Mouse (Mus musculus) forebrain, embryonic 11.5 days (tissue): ENCODE measurements around the gene Pnpla5. TPM values are rescaled to one million over a fixed set of nuclear protein-coding genes. Genes with fewer than 3 reads are reported as not detected.

Source experiments
- ATAC-seq: fragments of 200-750 bp; cut with Nextera tagmentation; replicated peaks from 2 replicates; pipeline ENCODE4 v1.8.0; 2017; ENCODE audit warnings: moderate TSS enrichment; ENCODE audit not compliant: low FRiP score
- DNase-seq: peaks from one replicate; pipeline ENCODE4 v3.0.0-alpha.2; 2017; ENCODE audit warnings: low spot score
- H3K27ac ChIP-seq: fragments of 300-500 bp; sonication (generic); 2 replicates; pipeline ENCODE4 v1.5.1; 2014; ENCODE audit warnings: low read depth, low read length
- H3K27me3 ChIP-seq: fragments of 300-500 bp; sonication (generic); 2 replicates; pipeline ENCODE4 v1.6.1; 2014; ENCODE audit warnings: mild to moderate bottlenecking, low read length, mixed read lengths; ENCODE audit not compliant: control insufficient read depth, insufficient read depth
- H3K36me3 ChIP-seq: fragments of 300-500 bp; sonication (generic); 2 replicates; pipeline ENCODE4 v1.6.1; 2014; ENCODE audit warnings: mild to moderate bottlenecking, low read length, moderate library complexity, mixed read lengths; ENCODE audit not compliant: control insufficient read depth, insufficient read depth
- H3K4me1 ChIP-seq: fragments of 300-500 bp; sonication (generic); replicated peaks from 2 replicates; pipeline ENCODE4 v1.6.1; 2014; ENCODE audit warnings: low read length, mixed read lengths; ENCODE audit not compliant: control insufficient read depth, insufficient read depth
- H3K4me2 ChIP-seq: fragments of 300-500 bp; sonication (generic); 2 replicates; pipeline ENCODE4 v1.6.1; 2014; ENCODE audit warnings: low read depth, mild to moderate bottlenecking, low read length, moderate library complexity, mixed read lengths; ENCODE audit not compliant: severe bottlenecking
- H3K4me3 ChIP-seq: fragments of 300-500 bp; sonication (generic); 2 replicates; pipeline ENCODE4 v1.5.1; 2014; ENCODE audit warnings: low read depth, low read length
- H3K9ac ChIP-seq: fragments of 300-500 bp; sonication (generic); 2 replicates; pipeline ENCODE4 v1.6.1; 2014; ENCODE audit warnings: low read length
- H3K9me3 ChIP-seq: fragments of 300-500 bp; sonication (generic); 2 replicates; pipeline ENCODE4 v1.6.1; 2016; ENCODE audit warnings: low read length, mixed read lengths; ENCODE audit not compliant: control insufficient read depth
- WGBS: fragments of 180-500 bp; shearing (Covaris S2); extraction: QIAGEN DNeasy Blood & Tissue Kit; methylation state at CpG from one replicate; pipeline ENCODE4 v1.1.7; 2014; 5-methylcytosine and 5-hydroxymethylcytosine counted together
- polyA plus RNA-seq: library from polyadenylated mRNA; unstranded; fragments of >200 nt; fragmentation: Nextera tagmentation; extraction: Ambion mirVana; gene quantifications from 2 replicates; pipeline ENCODE4 v1.2.1, GENCODE M21; 2014

Gene Pnpla5
- polyA plus RNA-seq, 1 experiment from 2014 or later, result not detected

DNA sequence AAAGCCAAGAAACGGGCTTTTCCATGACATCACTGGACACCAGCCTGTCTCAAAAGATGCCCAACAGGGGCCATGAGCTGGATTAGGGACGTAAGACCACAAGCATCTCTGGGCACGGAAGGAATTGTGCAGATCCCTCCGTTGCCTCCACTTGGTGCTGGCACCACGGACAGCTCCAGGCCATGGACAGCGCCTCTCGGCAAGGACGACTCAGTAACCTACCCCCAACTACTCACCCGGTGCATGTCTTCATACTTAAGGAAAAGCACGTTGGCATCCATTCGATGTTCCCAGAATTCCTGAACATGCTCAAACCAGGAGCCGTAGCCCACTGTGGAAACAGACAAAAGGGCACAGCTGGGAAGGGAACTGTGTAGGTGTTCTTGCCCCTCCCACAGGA, 36.6 kb downstream of the Pnpla5 start:
- no peaks in the 10 kb centered on the region for H3K4me1 ChIP-seq
- H3K9me3 ChIP-seq, result no peaks in the 10 kb centered on the region
- WGBS, result 44% methylated on average over 12 of the region's 12 CpGs
- H3K4me2 ChIP-seq, result no peak overlapping the region
- no peak overlapping the region for H3K9ac ChIP-seq
- H3K27me3 ChIP-seq, result no peaks in the 10 kb centered on the region
- no peak overlapping the region for H3K4me3 ChIP-seq
- ATAC-seq (no peak), DNase-seq (no peak)
- H3K27ac ChIP-seq, result no peak overlapping the region
- H3K36me3 ChIP-seq, result no peaks in the 10 kb centered on the region

DNA sequence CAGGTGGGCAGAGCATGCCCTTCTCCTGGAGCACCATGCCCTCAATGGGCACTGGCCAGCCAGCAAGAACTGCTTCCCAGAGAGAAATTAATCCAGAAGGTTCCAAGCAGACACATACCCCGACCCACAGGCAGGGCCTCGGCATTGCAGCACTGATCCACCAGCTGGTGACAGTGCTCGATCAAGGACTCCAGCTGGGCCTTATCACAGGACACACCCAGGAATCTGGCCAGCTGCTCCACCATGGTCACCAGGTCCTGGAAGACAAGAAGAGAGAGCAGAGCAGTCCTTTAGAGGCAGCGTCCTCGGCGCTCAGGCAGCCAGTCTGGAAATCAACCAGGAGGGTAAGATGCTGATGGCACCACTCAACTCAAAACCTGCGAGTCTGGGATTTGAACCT, 42.9 kb downstream of the Pnpla5 start:
- H3K9ac ChIP-seq, result no peak overlapping the region
- H3K4me3 ChIP-seq, result no peak overlapping the region
- ATAC-seq (no peak), DNase-seq (no peak)
- no peaks in the 10 kb centered on the region for H3K4me1 ChIP-seq
- H3K36me3 ChIP-seq, result no peaks in the 10 kb centered on the region
- WGBS, result 86% methylated on average over 7 of the region's 7 CpGs
- H3K27me3 ChIP-seq, result no peaks in the 10 kb centered on the region
- H3K4me2 ChIP-seq, result no peak overlapping the region
- H3K9me3 ChIP-seq, result no peaks in the 10 kb centered on the region
- H3K27ac ChIP-seq, result no peak overlapping the region

DNA sequence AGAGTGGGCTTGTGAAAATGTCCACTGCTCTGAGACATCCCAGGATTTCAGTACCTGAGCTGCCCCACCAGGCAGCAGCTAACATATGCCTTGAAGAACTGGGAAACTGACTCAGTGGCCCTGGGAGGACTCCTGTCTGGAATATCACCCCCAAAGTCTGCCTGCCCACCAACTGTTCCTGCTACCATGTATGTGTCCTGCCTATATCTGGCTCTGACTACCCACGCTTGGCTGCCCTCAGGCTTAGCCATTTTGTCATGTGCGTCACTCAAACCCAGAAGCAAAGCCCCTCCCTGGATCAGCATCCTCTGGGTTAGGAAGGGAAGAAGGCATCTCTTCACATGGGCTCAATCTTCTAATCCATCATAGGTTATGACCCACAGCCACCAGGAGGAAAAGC, 43.5 kb downstream of the Pnpla5 start:
- Histone ChIP-seq H3K9me3 (no peaks in the 10 kb centered on the region), H3K9ac (no peak overlapping the region), H3K27me3 (0 out of 2 replicates have a peak, but pooled peaks cover 2% of the 10 kb centered on the region), H3K4me3 (no peak overlapping the region), H3K36me3 (no peaks in the 10 kb centered on the region), H3K27ac (no peak overlapping the region), H3K4me2 (no peak overlapping the region), H3K4me1 (peaks cover 3% of the 10 kb centered on the region)
- DNase-seq (no peak), ATAC-seq (no peak)
- WGBS, result 85% methylated on average over 2 of the region's 2 CpGs

DNA sequence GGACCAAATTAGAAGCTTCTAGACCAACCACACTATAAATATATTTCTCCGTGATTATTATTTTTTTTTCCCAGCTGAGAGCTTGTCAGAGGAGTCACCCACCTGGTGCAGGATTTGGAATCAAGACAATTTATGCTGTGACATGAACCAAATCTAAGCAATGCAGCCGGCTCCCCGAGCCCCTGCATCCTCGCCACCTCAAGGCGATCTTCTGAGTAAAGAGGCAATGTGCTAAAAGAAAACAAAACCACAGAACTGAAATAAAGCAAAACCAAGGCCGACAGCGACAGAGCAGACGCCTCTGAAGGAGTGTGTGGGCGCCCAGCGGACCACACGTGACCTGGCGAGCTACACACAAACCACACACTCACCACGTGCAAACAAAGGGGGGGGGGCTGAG, 44.3 kb downstream of the Pnpla5 start:
- WGBS, result 86% methylated on average over 13 of the region's 13 CpGs
- Histone ChIP-seq H3K9ac (no peak overlapping the region), H3K9me3 (no peaks in the 10 kb centered on the region), H3K4me2 (no peak overlapping the region), H3K36me3 (no peaks in the 10 kb centered on the region), H3K4me1 (peaks cover 5% of the 10 kb centered on the region), H3K27ac (no peak overlapping the region), H3K4me3 (no peak overlapping the region), H3K27me3 (0 out of 2 replicates have a peak, but pooled peaks cover 2% of the 10 kb centered on the region)
- no peak for DNase-seq
- ATAC-seq, result no peak

DNA sequence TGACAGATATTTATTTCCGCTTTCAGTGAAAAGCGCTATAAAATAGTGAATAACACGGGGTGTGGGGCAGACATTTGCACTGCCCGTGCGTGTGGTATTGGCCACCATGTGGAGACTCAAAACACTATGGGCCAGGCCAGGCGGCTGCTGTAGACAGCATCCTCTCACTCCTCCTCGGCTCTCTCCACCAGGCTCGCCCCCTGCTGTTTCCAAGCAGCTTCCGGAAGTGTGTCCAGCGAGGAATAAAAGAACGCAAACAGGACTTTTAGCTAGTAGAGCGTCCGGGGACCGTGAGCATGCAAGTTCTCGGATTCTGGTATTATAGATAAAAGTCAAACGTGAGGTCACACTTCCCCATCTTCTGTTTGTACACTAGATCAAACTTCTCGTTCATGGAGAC, 45.8 kb downstream of the Pnpla5 start:
- Histone ChIP-seq H3K9ac (no peak overlapping the region), H3K4me2 (no peak overlapping the region), H3K9me3 (no peaks in the 10 kb centered on the region), H3K27ac (no peak overlapping the region), H3K4me1 (peaks cover 5% of the 10 kb centered on the region), H3K27me3 (peaks cover 5% of the 10 kb centered on the region; the same call in 1 of the 2 replicates), H3K36me3 (no peaks in the 10 kb centered on the region), H3K4me3 (no peak overlapping the region)
- DNase-seq, result no peak
- WGBS, result 61% methylated on average over 17 of the region's 17 CpGs
- no peak for ATAC-seq

DNA sequence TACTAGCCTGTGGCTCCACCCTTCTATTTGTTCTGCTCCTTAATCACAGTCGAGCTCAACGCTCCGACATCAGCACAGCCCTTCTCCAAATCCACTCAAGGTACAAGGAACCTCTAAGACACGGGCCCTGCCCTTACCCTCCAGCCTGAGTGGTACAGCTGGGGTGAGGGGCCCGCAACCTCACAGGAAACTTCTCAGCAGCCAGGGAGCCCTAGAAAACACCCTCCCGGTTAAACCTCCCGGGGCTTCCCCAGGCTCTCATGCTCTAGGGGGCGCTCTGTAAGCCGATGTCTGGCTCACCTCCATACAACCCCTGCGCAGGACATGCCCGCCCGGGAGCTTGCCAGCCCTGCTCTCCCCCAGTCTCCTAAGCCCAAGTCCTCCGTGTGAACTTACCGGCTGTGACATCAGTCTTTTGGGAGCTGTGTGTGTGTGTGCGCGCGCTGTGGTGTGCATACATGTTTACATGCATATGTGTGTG, 48.2 kb downstream of the Pnpla5 start:
- Histone ChIP-seq H3K9ac (no peak overlapping the region), H3K27me3 (peaks cover 7% of the 10 kb centered on the region; the same call in 1 of the 2 replicates), H3K27ac (no peak overlapping the region), H3K36me3 (no peaks in the 10 kb centered on the region), H3K4me1 (peaks cover 5% of the 10 kb centered on the region), H3K9me3 (no peaks in the 10 kb centered on the region), H3K4me3 (peak overlapping the region; percentile 1; the same call in 1 of the 2 replicates), H3K4me2 (peak overlapping the region; percentile 38; the same call in 1 of the 2 replicates)
- WGBS, result 12% methylated on average over 17 of the region's 17 CpGs
- peak; percentile 79 for DNase-seq
- ATAC-seq, result 0 out of 2 replicates have a peak, but pooled peaks have one; percentile 38

DNA sequence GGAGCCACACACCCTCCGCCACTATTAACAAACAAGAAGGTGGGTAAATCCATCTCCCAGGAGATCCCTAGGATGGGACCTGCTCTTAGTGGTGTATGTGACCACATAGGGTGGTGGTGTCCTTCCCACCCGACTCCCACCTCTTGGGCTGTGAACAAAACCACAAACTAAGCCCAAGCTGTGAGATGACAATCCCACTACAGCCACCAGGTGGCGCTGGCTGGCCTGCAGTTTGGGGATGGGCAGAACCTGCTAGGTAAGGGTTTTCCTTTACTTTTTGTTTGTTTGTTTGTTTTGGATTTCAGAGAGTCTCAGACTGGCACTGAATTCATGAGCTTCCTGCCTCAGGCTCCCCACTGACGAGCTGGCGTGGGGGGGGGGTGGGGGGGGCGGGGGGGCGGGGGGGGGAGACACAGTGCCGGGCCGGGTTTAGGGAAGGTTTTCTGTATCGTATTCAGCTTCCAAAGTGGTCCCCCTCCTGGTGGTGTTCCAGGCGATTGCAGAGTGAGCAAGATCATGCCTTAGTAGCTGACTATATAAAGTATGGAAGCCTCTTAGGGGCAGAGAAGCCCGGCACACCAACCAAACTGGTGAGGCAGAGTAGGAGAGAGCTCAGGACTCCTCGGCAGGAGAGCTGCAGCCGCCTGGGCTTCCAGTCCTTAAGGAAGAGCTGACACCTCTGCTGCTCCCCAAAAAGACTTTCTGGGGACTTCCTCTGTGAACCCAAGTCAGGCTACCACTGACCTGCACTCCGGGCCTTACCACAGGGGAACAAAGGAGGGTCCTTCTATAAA, 48.9 kb downstream of the Pnpla5 start:
- no peaks in the 10 kb centered on the region for H3K36me3 ChIP-seq
- WGBS, result 10% methylated on average over 12 of the region's 15 CpGs
- peak overlapping the region; percentile 38; the same call in 1 of the 2 replicates for H3K4me2 ChIP-seq
- DNase-seq, result peak; percentile 91
- H3K4me1 ChIP-seq, result peaks cover 5% of the 10 kb centered on the region
- no peaks in the 10 kb centered on the region for H3K9me3 ChIP-seq
- H3K9ac ChIP-seq, result no peak overlapping the region
- H3K4me3 ChIP-seq, result peak overlapping the region; percentile 1; the same call in 1 of the 2 replicates
- peaks cover 7% of the 10 kb centered on the region; the same call in 1 of the 2 replicates for H3K27me3 ChIP-seq
- H3K27ac ChIP-seq, result no peak overlapping the region
- peak; percentile 50; the same call in 1 of the 2 replicates for ATAC-seq

DNA sequence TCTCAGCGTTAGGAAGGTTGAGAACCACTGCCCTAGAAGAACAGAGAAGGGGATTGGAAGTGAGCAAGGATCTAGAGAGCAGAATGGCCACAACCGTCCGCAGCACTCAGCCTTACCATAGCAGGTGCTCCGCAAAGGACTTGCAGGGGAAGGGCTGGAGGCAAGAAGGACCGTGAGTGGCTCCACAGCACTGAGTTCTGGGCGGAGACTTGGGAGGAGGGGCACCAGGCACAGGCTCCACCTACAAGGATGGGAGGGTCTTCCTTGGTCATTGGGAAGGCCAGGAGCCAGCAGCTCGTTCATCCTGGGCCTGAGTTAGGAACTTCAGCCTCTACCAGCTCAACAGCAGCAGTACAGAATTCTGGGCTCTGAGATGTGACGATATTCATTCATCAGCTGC, 49.9 kb downstream of the Pnpla5 start:
- Histone ChIP-seq H3K4me1 (peaks cover 5% of the 10 kb centered on the region), H3K27me3 (peaks cover 11% of the 10 kb centered on the region; the same call in 1 of the 2 replicates)

More for the DNA sequence above, 49.9 kb downstream of the Pnpla5 start:
- Histone ChIP-seq H3K9me3 (no peaks in the 10 kb centered on the region), H3K4me3 (no peak overlapping the region), H3K9ac (no peak overlapping the region), H3K36me3 (no peaks in the 10 kb centered on the region), H3K4me2 (no peak overlapping the region), H3K27ac (no peak overlapping the region)
- WGBS, result 22% methylated on average over 8 of the region's 8 CpGs
- ATAC-seq, result no peak
- peak; percentile 66 for DNase-seq
